Mouse (Mus musculus) heart, adult 2 months (tissue): Measurements from ENCODE around the gene E130308A19Rik.

Experiments
- CTCF ChIP-seq: fragments of 200-600 bp; IDR thresholded peaks from 2 replicates; pipeline ENCODE4 v1.8.1; 2022; ENCODE audit warnings: antibody characterized with exemption, mild to moderate bottlenecking, moderate library complexity
- EP300 ChIP-seq: fragments of 200-500 bp; IDR thresholded peaks from 2 replicates; pipeline ENCODE4 v1.6.1; 2011; ENCODE audit warnings: low read depth, low read length, control low read depth; ENCODE audit not compliant: insufficient read depth
- POLR2A ChIP-seq: fragments of 200-500 bp; IDR thresholded peaks from 2 replicates; pipeline ENCODE4 v1.6.1; 2011; ENCODE audit warnings: mild to moderate bottlenecking, low read depth, low read length, control low read depth; ENCODE audit not compliant: insufficient read depth

- no peak for TF ChIP-seq CTCF
- no peak for TF ChIP-seq POLR2A
- TF ChIP-seq EP300, result no peak
These were observed 175.5 kb downstream of the E130308A19Rik start, which contains the start of gene Inip for GRCm38 (mm10) chr4:59801489-59801888.
